Mouse (Mus musculus): ENCODE data around the gene Stat2.

GRCm38 (mm10) chr10:128270287-128270841 is at the start of gene Stat2:
- TF ChIP-seq CTCF (IDR thresholded peaks at IDR 0.05; ENCODE audit: low read depth, low read length) (no peak), POLR2A (IDR thresholded peaks at IDR 0.05; ENCODE audit: insufficient read depth, low read length) (peak; percentile 6)
